Mouse (Mus musculus): ENCODE data around the gene Sfxn2.

Gene Sfxn2

DNA sequence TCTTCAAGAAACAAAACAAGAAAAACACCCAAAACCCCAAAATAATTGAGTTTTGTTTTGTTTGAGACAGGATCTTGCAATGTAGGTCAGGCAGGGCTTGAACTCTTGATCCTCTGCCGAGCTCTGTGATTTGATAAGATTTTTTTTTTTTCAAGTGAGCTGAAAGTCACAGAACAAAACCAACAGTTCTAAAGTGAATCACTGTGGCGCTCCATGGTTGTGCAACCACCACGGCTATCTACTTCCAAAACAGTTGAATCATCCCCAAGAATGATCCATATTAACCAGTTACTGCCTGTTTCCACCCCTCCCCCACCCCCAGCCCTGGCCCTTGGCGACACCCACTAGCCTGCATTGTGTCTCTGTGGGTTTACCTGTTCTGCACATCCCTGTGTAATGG is 27.2 kb downstream of the Sfxn2 start:
- no peak for DNase-seq

GRCm38 (mm10) chr19:46601491-46601890 is 28.3 kb downstream of the Sfxn2 start:
- no peak for DNase-seq

DNA sequence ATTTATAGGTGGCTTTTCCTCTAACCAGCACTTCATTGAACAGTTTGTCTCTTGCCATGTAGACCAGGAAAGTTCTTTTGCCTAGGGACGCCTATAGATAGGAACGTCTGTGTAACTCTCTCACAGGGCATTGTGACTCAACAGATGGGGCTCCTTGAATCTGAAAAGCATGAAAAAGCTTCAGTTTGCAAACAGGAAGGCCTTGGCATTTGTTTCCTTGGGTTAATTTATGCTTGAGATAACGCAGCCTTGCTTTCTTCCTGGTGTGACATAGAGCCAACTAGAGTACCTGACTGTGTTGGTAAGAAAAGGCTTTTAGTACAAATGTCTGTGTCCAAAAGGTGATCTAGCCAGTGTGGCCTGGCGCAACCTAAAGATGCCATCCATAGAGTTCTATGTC is 29.2 kb downstream of the Sfxn2 start:
- no peak for DNase-seq

- no peak for DNase-seq
These were observed 33.6 kb downstream of the Sfxn2 start for GRCm38 (mm10) chr19:46606718-46607117.

DNA sequence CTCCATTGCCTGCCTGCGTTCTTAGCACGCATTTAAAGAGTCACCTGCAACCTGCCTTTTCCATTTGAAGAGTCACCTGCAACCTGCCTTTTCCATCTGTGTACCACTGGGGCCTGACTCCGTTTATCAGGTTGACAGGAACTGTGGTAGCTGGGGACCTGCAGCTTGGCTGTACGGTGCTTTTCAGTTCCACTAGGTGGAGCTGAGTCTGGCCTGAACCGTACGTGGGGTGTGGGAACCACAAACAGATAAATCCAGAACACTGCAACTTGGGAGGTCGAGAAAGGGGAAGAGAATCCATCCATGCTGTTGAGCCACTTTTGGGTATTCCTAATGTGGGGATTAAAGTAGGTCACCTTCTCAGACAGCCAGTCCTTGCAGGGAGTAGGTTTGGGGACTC is 34.3 kb downstream of the Sfxn2 start:
- DNase-seq: peak; percentile 39

DNA sequence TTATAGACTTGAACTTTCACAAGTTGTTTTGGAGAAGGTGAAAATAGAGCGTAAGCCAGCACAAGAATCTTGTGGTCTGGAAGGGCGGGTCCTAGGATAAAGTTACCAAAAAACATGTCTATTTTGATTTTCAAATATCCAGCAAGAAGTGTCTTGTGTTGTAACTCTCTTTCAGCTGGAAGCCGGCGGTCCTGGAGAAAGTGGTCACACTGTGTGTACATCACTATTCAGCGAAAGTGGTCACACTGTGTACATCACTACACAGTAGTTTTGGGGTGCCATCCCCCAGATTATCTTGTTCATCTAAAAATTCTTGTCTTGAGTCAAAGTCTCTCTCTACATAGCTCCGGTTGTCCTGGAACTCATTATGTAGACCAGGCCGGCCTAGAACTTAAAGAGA is 35.0 kb downstream of the Sfxn2 start:
- no peak for DNase-seq

GRCm38 (mm10) chr19:46616378-46616777 is 43.2 kb downstream of the Sfxn2 start:
- no peak for DNase-seq

- DNase-seq: no peak
These were observed 44.2 kb downstream of the Sfxn2 start for GRCm38 (mm10) chr19:46617361-46617760.

- no peak for DNase-seq
These were observed 45.2 kb downstream of the Sfxn2 start for GRCm38 (mm10) chr19:46618322-46618721.

DNA sequence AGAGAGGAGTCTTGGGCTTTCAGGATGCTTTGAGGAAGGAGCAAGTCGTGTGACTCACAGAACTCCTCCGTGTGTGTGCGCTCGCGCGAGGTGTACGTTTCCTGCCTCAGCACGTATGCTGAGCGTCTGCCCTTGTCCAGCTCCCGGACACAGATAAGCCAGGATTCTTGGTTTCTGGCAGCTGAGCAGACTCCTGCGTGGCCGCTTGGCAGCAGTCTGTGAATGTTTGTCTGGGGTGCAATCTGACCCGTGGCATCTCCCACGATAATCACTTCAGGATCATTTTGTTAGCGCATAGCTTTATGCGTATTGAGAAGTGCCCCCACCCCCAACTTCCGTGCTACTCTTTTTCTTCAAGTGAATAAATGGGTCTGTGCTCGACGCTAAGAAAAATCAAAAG is 45.8 kb downstream of the Sfxn2 start:
- no peak for DNase-seq

GRCm38 (mm10) chr19:46619518-46619917 is 46.4 kb downstream of the Sfxn2 start:
- DNase-seq: no peak

DNA sequence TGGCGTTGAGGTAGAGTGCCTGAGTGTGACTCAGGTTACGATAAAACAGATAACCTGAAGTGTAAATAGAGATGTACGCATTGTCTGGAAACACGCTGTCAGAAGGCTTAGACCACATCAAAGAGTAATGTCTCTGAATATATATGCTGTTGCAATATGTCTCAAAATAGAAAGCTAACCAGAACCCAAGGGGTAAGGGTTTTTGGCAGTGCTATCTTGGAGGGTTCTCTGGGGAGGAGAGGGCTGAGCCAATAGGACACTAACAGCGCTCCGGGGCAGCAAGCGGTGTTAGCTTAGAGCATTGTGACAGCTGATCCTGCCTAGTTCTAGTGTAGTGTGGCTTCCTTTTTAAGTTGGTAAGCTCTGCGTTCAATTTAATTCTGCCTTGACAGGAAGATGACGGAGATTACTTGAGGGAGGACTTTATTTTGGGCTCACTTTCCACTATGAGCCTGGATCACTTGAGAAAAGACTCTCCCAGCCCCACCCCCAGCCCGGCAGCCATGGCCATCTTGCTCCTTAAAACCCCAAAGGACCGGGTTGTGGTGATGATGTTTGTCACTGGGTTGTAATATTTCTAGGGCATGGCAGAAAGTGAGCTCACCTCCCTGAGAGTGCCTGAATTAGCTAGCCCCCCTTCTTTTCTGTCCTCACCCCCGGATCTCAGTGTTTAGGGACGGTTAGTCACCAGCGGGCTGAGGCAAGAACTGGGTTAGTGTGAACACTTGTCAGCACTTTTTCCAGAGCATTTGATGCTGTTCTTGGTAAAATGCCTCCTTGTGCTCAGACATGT is 47.0 kb downstream of the Sfxn2 start:
- no peak for DNase-seq

- DNase-seq: no peak
These were observed 48.3 kb downstream of the Sfxn2 start for GRCm38 (mm10) chr19:46621236-46622183.

DNA sequence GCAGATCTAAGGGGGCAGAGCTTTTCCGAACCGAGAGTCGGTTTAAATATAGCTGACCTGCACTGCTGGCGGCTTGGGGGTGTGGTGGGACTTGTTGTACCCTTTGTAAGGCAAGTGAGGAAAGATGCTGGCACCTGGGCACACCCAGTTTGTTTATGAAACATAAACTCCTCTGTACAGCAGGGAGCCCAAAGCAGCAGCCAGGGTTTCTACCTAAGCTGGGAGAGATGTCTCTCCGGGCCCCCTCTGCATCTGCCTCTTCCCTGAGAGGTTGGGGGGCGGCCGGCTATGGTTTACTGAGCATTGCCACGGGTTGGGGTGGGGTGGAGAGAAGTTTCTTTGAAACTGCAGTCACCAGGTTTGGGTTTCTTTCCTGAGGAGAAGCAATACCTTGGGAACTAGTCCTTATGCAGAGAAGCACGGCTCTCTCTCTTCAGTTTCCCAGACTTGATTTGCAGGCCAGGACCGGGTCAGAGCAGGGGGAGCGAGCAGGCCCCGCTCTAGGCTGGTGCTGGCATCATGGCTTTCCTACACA is 49.6 kb downstream of the Sfxn2 start:
- no peak for DNase-seq

GRCm38 (mm10) chr19:46623194-46623667 is 50.1 kb downstream of the Sfxn2 start:
- DNase-seq: peak; percentile 50

DNA sequence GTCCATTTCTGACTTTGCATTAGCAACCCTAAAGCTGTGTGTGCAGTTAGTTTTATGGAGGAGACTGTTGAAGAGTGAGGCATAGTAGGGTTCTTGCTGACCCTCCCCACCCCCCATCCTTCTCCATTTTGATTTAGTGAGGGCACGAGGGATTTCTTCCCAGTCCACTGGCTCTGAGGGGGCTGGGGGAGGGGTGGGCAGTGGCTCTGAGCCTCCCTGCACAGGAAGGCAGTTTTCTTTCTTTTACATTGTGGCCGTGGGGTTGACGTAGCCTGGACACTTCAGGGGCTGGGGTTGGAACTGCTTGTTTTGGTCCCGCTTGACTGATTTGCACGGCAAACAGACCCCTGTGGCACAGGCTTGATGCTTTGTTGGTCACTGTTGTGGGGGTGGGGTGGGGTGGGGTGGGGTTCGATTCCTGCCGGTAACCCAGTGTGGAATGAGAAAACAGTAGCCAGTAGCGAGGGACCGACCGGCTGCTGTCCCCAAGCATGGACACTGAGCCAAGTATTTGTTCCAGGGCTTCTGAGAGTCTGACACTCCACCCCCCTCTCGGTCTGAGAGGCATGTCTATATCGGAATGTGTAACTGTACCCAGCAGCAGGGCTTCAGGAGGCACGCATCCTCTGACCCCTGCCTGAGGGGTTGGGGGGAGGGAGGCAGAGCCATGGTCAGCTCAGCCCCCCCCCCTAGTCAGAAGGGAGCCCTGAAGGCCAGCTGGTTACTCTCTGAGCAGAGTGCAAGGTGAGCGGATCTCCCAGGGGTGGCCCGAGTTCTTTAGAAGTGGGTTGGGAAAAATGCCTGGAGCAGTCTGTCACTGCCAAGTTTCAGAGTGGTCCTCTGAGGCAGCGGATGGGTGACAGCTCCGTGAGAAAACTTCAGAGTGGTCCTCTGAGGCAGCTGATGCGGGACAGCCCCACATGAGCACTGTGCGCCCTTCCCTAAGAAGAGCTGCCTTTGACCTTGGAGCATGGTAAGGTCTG is 50.9 kb downstream of the Sfxn2 start:
- no peak for DNase-seq

DNA sequence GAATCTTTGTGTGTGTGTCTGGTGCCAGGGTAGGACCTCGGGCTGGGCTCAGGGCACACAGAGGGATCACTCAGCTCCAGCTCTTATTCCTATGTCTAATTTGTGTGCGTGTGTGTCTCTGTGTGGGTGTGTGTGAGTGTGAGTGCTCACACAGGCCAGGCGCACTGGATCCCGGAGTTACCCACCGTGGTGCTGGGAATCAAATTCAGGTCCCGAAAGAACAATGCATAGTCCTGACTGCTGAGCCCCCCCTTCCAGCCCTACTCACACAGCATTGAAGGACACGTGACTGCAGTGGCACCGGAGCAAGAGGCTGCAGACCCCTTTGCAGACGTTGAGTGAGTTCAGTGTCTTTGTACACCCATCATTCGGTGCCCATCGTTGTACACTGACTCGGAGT is 51.9 kb downstream of the Sfxn2 start:
- no peak for DNase-seq

DNA sequence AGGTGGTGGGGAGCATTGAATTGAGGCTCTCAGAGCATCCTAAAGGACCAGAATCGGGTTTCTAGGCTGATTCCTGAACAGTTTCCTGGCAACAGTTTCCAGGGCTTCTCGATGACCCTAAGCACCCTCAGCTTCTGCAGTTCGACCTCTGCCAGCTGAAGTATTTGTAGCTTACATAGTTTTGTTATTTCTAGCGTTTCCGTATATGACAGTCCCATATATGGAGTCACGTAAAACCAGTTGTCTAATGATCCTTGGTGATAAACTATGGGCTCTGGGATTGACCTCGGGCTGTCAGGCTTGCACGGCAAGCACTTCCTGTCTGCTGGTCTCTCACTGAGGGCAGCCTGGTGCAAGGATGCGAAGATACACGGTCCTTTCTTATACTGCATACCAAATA is 52.4 kb downstream of the Sfxn2 start:
- DNase-seq: no peak

DNA sequence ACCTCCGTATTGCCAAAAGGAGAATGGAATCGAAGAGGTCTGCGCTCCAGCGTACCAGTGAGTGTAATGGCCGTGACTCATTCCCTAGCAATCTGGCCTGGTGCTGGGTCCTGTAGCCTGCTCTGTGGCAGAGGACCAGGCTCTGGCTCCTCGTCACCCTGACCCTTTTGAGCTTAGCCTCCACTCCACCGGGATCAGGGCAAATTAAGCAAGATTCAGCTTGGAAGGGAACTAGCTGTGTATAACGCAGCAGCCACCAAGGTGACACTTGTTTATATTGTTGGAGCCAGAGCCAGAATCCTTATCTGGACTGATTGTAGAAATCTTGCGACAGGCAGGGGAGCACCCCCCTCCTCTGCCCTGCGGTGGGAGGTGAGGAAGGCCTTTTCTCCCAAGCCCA is 55.2 kb downstream of the Sfxn2 start:
- no peak for DNase-seq

DNA sequence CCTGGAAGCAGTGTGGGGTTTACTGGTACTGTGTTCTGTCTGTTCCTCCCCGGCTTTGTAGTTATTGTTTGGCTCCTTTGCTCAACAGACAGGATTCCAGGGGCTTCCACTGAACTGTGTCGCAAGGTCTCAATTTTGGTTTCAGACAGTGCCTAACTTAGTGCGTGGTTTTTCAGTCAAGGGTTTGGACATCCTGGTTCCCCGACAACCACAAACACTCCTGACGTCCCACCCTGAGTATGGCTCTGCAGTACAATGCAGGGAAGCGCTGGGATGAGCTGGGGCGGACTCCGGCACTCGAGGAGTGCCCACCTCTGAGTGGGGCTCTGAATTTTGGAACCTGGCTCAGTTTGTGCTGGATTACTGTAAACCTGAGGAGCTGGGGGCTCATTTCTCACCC is 56.6 kb downstream of the Sfxn2 start:
- DNase-seq: no peak

GRCm38 (mm10) chr19:46631637-46632036 is 58.5 kb downstream of the Sfxn2 start:
- DNase-seq: no peak

- peak; percentile 53 for DNase-seq
These were observed 62.6 kb downstream of the Sfxn2 start for GRCm38 (mm10) chr19:46635766-46636165.

All from liver (tissue).